Mouse (Mus musculus) forebrain, postnatal 0 days (tissue): ENCODE data around the gene Ferd3l. TPM values are rescaled to one million over a fixed set of nuclear protein-coding genes. Genes with fewer than 3 reads are reported as not detected.

Experiments used
- ATAC-seq: fragments of 200-750 bp; cut with Nextera tagmentation; 2 replicates; pipeline ENCODE4 v1.8.0; 2017; ENCODE audit warnings: mild to moderate bottlenecking, moderate library complexity
- DNase-seq: peaks from one replicate; pipeline ENCODE4 v3.0.0-alpha.2; 2015
- H3K27ac ChIP-seq: fragments of 300-500 bp; sonication (generic); 2 replicates; pipeline ENCODE4 v1.5.1; 2014; ENCODE audit warnings: low read depth, mild to moderate bottlenecking, antibody characterized with exemption, low read length, moderate library complexity, mixed read lengths
- H3K27me3 ChIP-seq: fragments of 300-500 bp; sonication (generic); 2 replicates; pipeline ENCODE4 v1.6.1; 2014; ENCODE audit warnings: mild to moderate bottlenecking, low read length, mixed read lengths; ENCODE audit not compliant: insufficient read depth
- H3K36me3 ChIP-seq: fragments of 300-500 bp; sonication (generic); 2 replicates; pipeline ENCODE4 v1.6.1; 2014; ENCODE audit warnings: mild to moderate bottlenecking, moderate library complexity; ENCODE audit not compliant: insufficient read depth
- H3K4me1 ChIP-seq: fragments of 300-500 bp; sonication (generic); 2 replicates; pipeline ENCODE4 v1.6.1; 2014; ENCODE audit warnings: antibody characterized with exemption; ENCODE audit not compliant: insufficient read depth
- H3K4me2 ChIP-seq: fragments of 300-500 bp; sonication (generic); 2 replicates; pipeline ENCODE4 v1.6.1; 2014; ENCODE audit warnings: low read depth, mild to moderate bottlenecking, moderate library complexity
- H3K4me3 ChIP-seq: fragments of 300-500 bp; sonication (generic); 2 replicates; pipeline ENCODE4 v1.5.1; 2014; ENCODE audit warnings: low read depth, low read length, mixed read lengths
- H3K9ac ChIP-seq: fragments of 300-500 bp; sonication (generic); 2 replicates; pipeline ENCODE4 v1.6.1; 2014; ENCODE audit warnings: mild to moderate bottlenecking
- H3K9me3 ChIP-seq: fragments of 300-500 bp; sonication (generic); 2 replicates; pipeline ENCODE4 v1.6.1; 2016; ENCODE audit warnings: low read length
- CTCF ChIP-seq: sonication (generic); IDR thresholded peaks from 2 replicates; pipeline ENCODE4 v1.5.1; 2016; ENCODE audit warnings: antibody characterized with exemption, control low read depth, low read depth
- WGBS: fragments of 180-500 bp; shearing (Covaris S2); extraction: QIAGEN DNeasy Blood & Tissue Kit; methylation state at CpG from one replicate; pipeline ENCODE4 v1.1.7; 2014; 5-methylcytosine and 5-hydroxymethylcytosine counted together
- polyA plus RNA-seq: library from polyadenylated mRNA; unstranded; fragments of >200 nt; fragmentation: Nextera tagmentation; extraction: Ambion mirVana; gene quantifications from 2 replicates; pipeline ENCODE4 v1.2.1, GENCODE M21; 2015
- total RNA-seq: library from RNA; depleted of rRNA; stranded (reverse); fragments of >200 nt; gene quantifications from 2 replicates; pipeline ENCODE4 v1.2.3, GENCODE M21; 2014; rRNA removed

Gene Ferd3l
- total RNA-seq (0.48 TPM in 1 of 2 replicates, not detected in the other), polyA plus RNA-seq (not detected in 2 replicates)

DNA sequence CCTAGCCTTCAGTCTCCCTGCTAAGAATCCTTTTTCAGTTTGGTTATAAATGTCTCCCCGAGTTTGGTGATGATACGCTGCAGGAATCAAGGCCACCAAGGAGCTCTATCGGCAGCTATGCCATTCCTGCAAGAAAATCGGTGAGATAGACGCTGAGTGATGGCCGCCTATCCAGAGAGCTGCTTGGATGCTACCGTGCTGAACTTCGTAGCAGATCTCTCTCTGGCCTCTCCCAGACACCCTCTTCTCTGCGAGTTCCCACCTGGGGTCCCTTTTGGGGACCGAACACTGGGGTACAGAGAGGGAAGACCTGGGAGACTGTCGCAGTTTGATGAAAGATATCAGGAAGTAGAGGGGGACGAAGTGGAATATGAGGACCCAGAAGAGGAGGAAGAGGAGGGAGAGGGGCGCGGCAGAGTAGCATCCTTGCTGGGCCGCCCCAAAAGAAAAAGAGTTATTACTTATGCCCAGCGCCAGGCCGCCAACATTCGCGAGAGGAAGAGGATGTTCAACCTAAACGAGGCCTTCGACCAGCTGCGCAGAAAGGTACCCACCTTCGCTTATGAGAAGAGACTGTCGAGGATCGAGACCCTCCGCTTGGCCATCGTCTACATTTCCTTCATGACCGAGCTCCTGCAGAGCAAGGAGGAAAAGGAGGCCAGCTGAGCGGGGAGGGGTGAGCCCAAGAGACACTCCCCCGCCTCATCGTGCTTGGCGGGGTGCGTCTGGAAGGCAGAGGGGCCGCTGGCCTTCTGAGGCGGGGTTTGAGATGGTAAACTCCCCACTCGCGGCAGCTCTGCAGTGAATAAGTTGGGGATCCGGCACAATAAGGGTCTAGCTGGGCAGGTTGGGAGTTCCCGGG lies at the start of gene Ferd3l:
Gene Ferd3l (plus strand): TSS at position 95 of the 862 bp plus-strand sequence.
- no peak within 1 kb of the TSS for H3K27ac ChIP-seq
- H3K4me2 ChIP-seq: peak within 1 kb of the TSS; percentile 53
- TF ChIP-seq CTCF: no peak
- H3K36me3 ChIP-seq: no peaks in the 10 kb centered on the region
- WGBS: 3% methylated on average over 39 of the region's 39 CpGs
- DNase-seq (peak; percentile 35), ATAC-seq (peak; percentile 38; the same call in 1 of the 2 replicates)
- H3K4me3 ChIP-seq: peak within 1 kb of the TSS; percentile 32
- no peaks in the 10 kb centered on the region for H3K9me3 ChIP-seq
- no peak within 1 kb of the TSS for H3K9ac ChIP-seq
- H3K4me1 ChIP-seq: peaks cover 11% of the 10 kb centered on the region; the same call in 1 of the 2 replicates
- H3K27me3 ChIP-seq: peaks cover 30% of the 10 kb centered on the region

GRCm38 (mm10) chr12:33893956-33894355 lies 34.3 kb upstream of the Ferd3l start:
- 79% methylated on average over 2 of the region's 2 CpGs for WGBS
- Histone ChIP-seq H3K36me3 (no peaks in the 10 kb centered on the region), H3K9ac (no peak overlapping the region), H3K27ac (no peak overlapping the region), H3K4me1 (no peaks in the 10 kb centered on the region), H3K27me3 (no peaks in the 10 kb centered on the region), H3K4me2 (no peak overlapping the region), H3K4me3 (no peak overlapping the region), H3K9me3 (no peaks in the 10 kb centered on the region)
- ATAC-seq (no peak), DNase-seq (no peak)
- TF ChIP-seq CTCF: no peak

DNA sequence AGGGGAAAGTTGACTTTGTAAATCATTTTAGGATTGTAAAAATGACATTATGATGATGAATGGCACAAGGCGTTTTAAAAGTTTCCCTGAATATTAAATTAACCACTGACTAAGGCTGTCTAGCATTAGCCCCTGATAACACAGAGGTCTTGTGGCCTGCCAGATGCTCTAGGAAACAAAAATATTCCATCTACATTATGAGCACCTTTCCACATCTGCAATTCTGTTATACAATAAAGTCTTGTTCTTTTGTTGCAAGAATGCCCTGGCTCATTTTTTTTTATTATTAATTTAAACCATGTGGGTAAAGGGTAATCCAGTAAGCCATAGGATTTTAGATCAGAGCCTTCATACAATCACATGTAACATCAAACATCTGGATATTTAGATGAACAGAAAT lies 33.6 kb upstream of the Ferd3l start:
- Histone ChIP-seq H3K9ac (no peak overlapping the region), H3K4me1 (no peaks in the 10 kb centered on the region), H3K4me2 (no peak overlapping the region), H3K27ac (no peak overlapping the region), H3K36me3 (no peaks in the 10 kb centered on the region), H3K4me3 (no peak overlapping the region), H3K27me3 (no peaks in the 10 kb centered on the region), H3K9me3 (no peaks in the 10 kb centered on the region)
- WGBS: 90% methylated on average over 1 of the region's 1 CpGs
- TF ChIP-seq CTCF: no peak
- no peak for ATAC-seq
- DNase-seq: no peak

DNA sequence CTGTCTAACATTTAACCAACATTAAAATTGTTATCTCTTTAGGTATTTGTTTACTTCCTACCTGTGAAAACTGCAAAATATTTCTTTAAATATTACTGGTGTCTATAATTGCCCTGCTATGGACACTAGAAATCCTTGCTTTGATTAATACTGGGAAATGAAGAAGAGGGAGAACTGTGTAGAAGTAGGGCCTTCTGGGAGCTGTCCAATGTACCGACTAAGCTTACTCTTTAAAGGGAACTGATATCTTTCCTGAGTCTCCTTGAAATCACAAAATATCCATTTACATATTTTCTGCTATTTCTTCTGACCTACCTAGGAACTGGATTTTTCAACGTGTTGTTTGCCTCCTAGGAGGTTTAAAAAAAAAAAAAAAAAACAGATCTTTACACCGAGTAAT lies 1.5 kb upstream of the Ferd3l start:
- Histone ChIP-seq H3K27me3 (peaks cover 30% of the 10 kb centered on the region), H3K9me3 (no peaks in the 10 kb centered on the region), H3K36me3 (no peaks in the 10 kb centered on the region), H3K9ac (no peak overlapping the region), H3K4me1 (peaks cover 11% of the 10 kb centered on the region; the same call in 1 of the 2 replicates), H3K4me2 (no peak overlapping the region), H3K4me3 (no peak overlapping the region), H3K27ac (no peak overlapping the region)
- ATAC-seq: no peak
- 12% methylated on average over 3 of the region's 3 CpGs for WGBS
- TF ChIP-seq CTCF: no peak
- no peak for DNase-seq

- Histone ChIP-seq H3K4me3 (peak overlapping the region; percentile 32), H3K27me3 (peaks cover 30% of the 10 kb centered on the region), H3K9ac (no peak overlapping the region), H3K4me1 (peaks cover 11% of the 10 kb centered on the region; the same call in 1 of the 2 replicates), H3K4me2 (peak overlapping the region; percentile 53), H3K9me3 (no peaks in the 10 kb centered on the region), H3K36me3 (no peaks in the 10 kb centered on the region), H3K27ac (no peak overlapping the region)
- ATAC-seq (no peak), DNase-seq (peak; percentile 25)
- WGBS: under 1% methylated on average over 15 of the region's 15 CpGs
- no peak for TF ChIP-seq CTCF
These were observed 709 bp upstream of the Ferd3l start for GRCm38 (mm10) chr12:33927334-33928098.

- H3K4me2 ChIP-seq: no peak overlapping the region
- no peak overlapping the region for H3K4me3 ChIP-seq
- TF ChIP-seq CTCF: peak; percentile 66
- H3K4me1 ChIP-seq: no peaks in the 10 kb centered on the region
- ATAC-seq: no peak
- H3K9ac ChIP-seq: no peak overlapping the region
- H3K27me3 ChIP-seq: peaks cover 45% of the 10 kb centered on the region
- H3K36me3 ChIP-seq: no peaks in the 10 kb centered on the region
- 3% methylated on average over 3 of the region's 3 CpGs for WGBS
- no peaks in the 10 kb centered on the region for H3K9me3 ChIP-seq
- DNase-seq: peak; percentile 24
- H3K27ac ChIP-seq: no peak overlapping the region
These were observed 24.6 kb downstream of the Ferd3l start for GRCm38 (mm10) chr12:33952843-33953242.
